In the genomic region with DNA sequence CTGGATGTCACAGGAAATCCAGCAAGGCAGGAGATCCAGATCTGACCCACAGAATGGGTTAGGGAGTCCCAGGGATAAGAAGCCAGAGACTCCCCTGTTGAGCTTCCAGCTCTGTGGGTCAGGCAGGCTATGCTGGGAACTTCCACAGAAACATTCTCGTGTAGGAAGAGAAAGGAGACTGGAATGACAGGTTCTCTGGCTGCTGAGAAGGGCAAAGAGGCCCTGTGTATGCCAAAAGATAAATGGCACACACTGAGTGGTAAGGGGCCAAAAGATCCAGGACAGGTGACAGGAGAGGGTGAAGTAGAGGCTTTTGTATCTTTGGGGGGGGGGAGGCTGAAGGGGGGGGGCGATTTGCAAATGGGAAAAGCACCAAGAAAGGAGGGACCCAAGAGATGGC, we compare ENCODE assay signal across 12 mouse cellular contexts. TPM values are rescaled to one million over a fixed set of nuclear protein-coding genes. Genes with fewer than 3 reads are reported as not detected.
DNase-seq lines count a peak whose midpoint lies in the region; ATAC-seq and TF ChIP-seq lines count a peak whose summit lies in the region.
"Had no signal": no experiment of that assay in that cellular context is flagged by ENCODE, and none has a peak within 500 bp of the region (broad histone marks: within the 10 kb centered on the region; RNA-seq: fewer than 3 reads in every experiment).

No protein-coding gene starts in this region.

- ATAC-seq in heart, embryonic 14.5 days (ENCODE audit: insufficient number of reproducible peaks, insufficient read depth, low FRiP score, low read depth) = peak; percentile 7; the same call in 1 of the 2 replicates
- ATAC-seq in lung, postnatal 0 days = no peak
- ATAC-seq in heart, postnatal 0 days (ENCODE audit: insufficient read depth, low read depth) = peak; percentile 42
- no peak for ATAC-seq in liver, embryonic 16.5 days (ENCODE audit: low read depth)

- peaks cover 29 to 42% of the 10 kb centered on the region in 2 experiments for H3K4me1 ChIP-seq in heart, embryonic 14.5 days (ENCODE audit: control insufficient read depth in 2 of 2, insufficient read depth in 2 of 2, low read length in 2 of 2)
- peaks cover 24% of the 10 kb centered on the region; the same call in 1 of the 2 replicates for H3K4me1 ChIP-seq in lung, postnatal 0 days (ENCODE audit: insufficient read depth, low read depth, low read length)
- H3K4me1 ChIP-seq in heart, postnatal 0 days (ENCODE audit: control insufficient read depth, insufficient read depth) = peaks cover 29% of the 10 kb centered on the region
- peaks cover 36% of the 10 kb centered on the region for H3K4me1 ChIP-seq in liver, embryonic 16.5 days (ENCODE audit: control insufficient read depth, low read depth, low read length)

- no peak for TF ChIP-seq EP300 in lung, postnatal 0 days (IDR thresholded peaks at IDR 0.05)
- TF ChIP-seq EP300 in heart, postnatal 0 days (IDR thresholded peaks at IDR 0.05; ENCODE audit: low read depth) = no peak

- peak overlapping the region; percentile 26 to 42; a peak in 2 of 4 replicates for H3K4me3 ChIP-seq in heart, embryonic 14.5 days (ENCODE audit: control insufficient read depth in 1 of 2, insufficient read depth in 1 of 2, low read depth in 1 of 2, low read length in 2 of 2)
- H3K4me3 ChIP-seq in lung, postnatal 0 days (ENCODE audit: low read depth, low read length) = no peak overlapping the region
- peak overlapping the region; percentile 25; the same call in 1 of the 2 replicates for H3K4me3 ChIP-seq in heart, postnatal 0 days (ENCODE audit: low read depth, low read length)
- no peak overlapping the region; the same call in 1 of the 2 replicates for H3K4me3 ChIP-seq in liver, embryonic 16.5 days (ENCODE audit: low read depth, low read length)

- no peak for DNase-seq in heart, postnatal 14 days
- DNase-seq in lung, postnatal 0 days (ENCODE audit: low spot score) = no peak
- no peak for DNase-seq in lung, adult 18-20 months
- DNase-seq in heart, postnatal 0 days (ENCODE audit: low spot score) = peak; percentile 73
- no peak for DNase-seq in cerebellum, adult 11 months
- DNase-seq in right cerebral cortex, postnatal 10 days (ENCODE audit: low spot score in 2 of 2) = no peak
- DNase-seq: cerebellum, postnatal 10 days; gastrocnemius, postnatal 10 days; kidney, adult 11 months had no signal

- no peaks in the 10 kb centered on the region for H3K36me3 ChIP-seq in heart, embryonic 14.5 days (ENCODE audit: control insufficient read depth, insufficient read depth, low read length)
- no peaks in the 10 kb centered on the region for H3K36me3 ChIP-seq in lung, postnatal 0 days (ENCODE audit: insufficient read depth, low read length)
- no peaks in the 10 kb centered on the region for H3K36me3 ChIP-seq in heart, postnatal 0 days (replicated peaks; ENCODE audit: control insufficient read depth, insufficient read depth, low read length)
- H3K36me3 ChIP-seq in liver, embryonic 16.5 days (ENCODE audit: control insufficient read depth, insufficient read depth) = no peaks in the 10 kb centered on the region

- WGBS in heart, embryonic 14.5 days = 0% methylated on average over 2 of the region's 2 CpGs
- WGBS in lung, postnatal 0 days = 0% methylated on average over 1 of the region's 2 CpGs
- WGBS in heart, postnatal 0 days = 5% methylated on average over 1 of the region's 2 CpGs
- WGBS in liver, embryonic 16.5 days (ENCODE audit: insufficient replicate concordance) = 0% methylated on average over 2 of the region's 2 CpGs

- peak overlapping the region; percentile 36; the same call in 1 of the 2 replicates for H3K9ac ChIP-seq in heart, embryonic 14.5 days (ENCODE audit: low read length)
- no peak overlapping the region for H3K9ac ChIP-seq in lung, postnatal 0 days (replicated peaks; ENCODE audit: low read depth)
- no peak overlapping the region for H3K9ac ChIP-seq in heart, postnatal 0 days (replicated peaks; ENCODE audit: low read depth, low read length)
- H3K9ac ChIP-seq in liver, embryonic 16.5 days (ENCODE audit: low read depth, low read length) = no peak overlapping the region

- intact Hi-C loops in heart, postnatal 14 days (cut with DNase I) = no loop called here

- no peaks in the 10 kb centered on the region for H3K27me3 ChIP-seq in heart, embryonic 14.5 days (ENCODE audit: control insufficient read depth, insufficient read depth, low read length)
- H3K27me3 ChIP-seq in lung, postnatal 0 days (replicated peaks; ENCODE audit: insufficient read depth, low read length) = no peaks in the 10 kb centered on the region
- H3K27me3 ChIP-seq in heart, postnatal 0 days (ENCODE audit: control insufficient read depth, insufficient read depth, low read length) = no peaks in the 10 kb centered on the region
- H3K27me3 ChIP-seq in liver, embryonic 16.5 days (ENCODE audit: control insufficient read depth, insufficient read depth, low read depth, low read length) = peaks cover 13% of the 10 kb centered on the region
- H3K27me3 ChIP-seq: CH12.LX had no signal

- TF ChIP-seq CTCF in lung, postnatal 0 days (IDR thresholded peaks at IDR 0.05) = no peak
- TF ChIP-seq CTCF in heart, postnatal 0 days (IDR thresholded peaks at IDR 0.05; ENCODE audit: low read depth) = no peak

- 0 out of 2 replicates have a peak, but pooled peaks cover 2% of the 10 kb centered on the region for H3K9me3 ChIP-seq in heart, embryonic 14.5 days (ENCODE audit: control insufficient read depth, low read length)
- no peaks in the 10 kb centered on the region for H3K9me3 ChIP-seq in lung, postnatal 0 days (ENCODE audit: low read length)
- H3K9me3 ChIP-seq in heart, postnatal 0 days (replicated peaks; ENCODE audit: control insufficient read depth, low read length) = no peaks in the 10 kb centered on the region
- H3K9me3 ChIP-seq in liver, embryonic 16.5 days (replicated peaks; ENCODE audit: control insufficient read depth, low read length) = peaks cover 2% of the 10 kb centered on the region; the same call in 1 of the 2 replicates

- peak overlapping the region; percentile 65 for H3K4me2 ChIP-seq in heart, embryonic 14.5 days (ENCODE audit: low read length)
- peak overlapping the region; percentile 41 for H3K4me2 ChIP-seq in lung, postnatal 0 days (replicated peaks; ENCODE audit: low read depth, low read length)
- H3K4me2 ChIP-seq in heart, postnatal 0 days (ENCODE audit: low read depth, low read length) = peak overlapping the region; percentile 55
- H3K4me2 ChIP-seq in liver, embryonic 16.5 days (ENCODE audit: low read depth, low read length) = peak overlapping the region; percentile 52

- peak overlapping the region; percentile 79 to 89 for H3K27ac ChIP-seq in heart, embryonic 14.5 days (replicated peaks in 1 of 2; ENCODE audit: control insufficient read depth in 1 of 2, insufficient read depth in 1 of 2, low read depth in 2 of 2, low read length in 2 of 2)
- H3K27ac ChIP-seq in lung, postnatal 0 days (ENCODE audit: low read length) = peak overlapping the region; percentile 79
- H3K27ac ChIP-seq in heart, postnatal 0 days (ENCODE audit: low read depth) = peak overlapping the region; percentile 84
- H3K27ac ChIP-seq in liver, embryonic 16.5 days (ENCODE audit: low read length) = no peak overlapping the region

RNA-seq across cellular contexts. Expression of a gene that starts 20.0 kb away (rescaled TPM):
- polyA plus RNA-seq in heart, embryonic 14.5 days (2014; fragmentation: Nextera tagmentation; extraction: Ambion mirVana) = 70.5 and 78.1 TPM in 2 replicates
- 10 to 100 TPM; 29.7 to 35.3 TPM for total RNA-seq in heart, postnatal 14 days (2021)
- 25.4 and 27.5 TPM in 2 replicates for polyA plus RNA-seq in lung, postnatal 0 days (2015; fragmentation: Nextera tagmentation; extraction: Ambion mirVana)
- total RNA-seq in heart, postnatal 0 days (2014; rRNA removed; ENCODE audit: low replicate concordance) = 14.8 and 32.9 TPM in 2 replicates
- 70.5 and 73.4 TPM in 2 replicates for polyA plus RNA-seq in heart, postnatal 0 days (2015; fragmentation: Nextera tagmentation; extraction: Ambion mirVana)
- 10.4 TPM in 2 replicates for polyA plus RNA-seq in liver, embryonic 16.5 days (2015; fragmentation: Nextera tagmentation; extraction: Ambion mirVana)

Comparison
In these comparisons a context has a peak if more than half of its experiments do, and no peak if none do; other contexts are left out.
1. ATAC-seq: peak in heart, embryonic 14.5 days (single experiment) and heart, postnatal 0 days (single experiment); none in lung, postnatal 0 days (single experiment) and liver, embryonic 16.5 days (single experiment).
2. H3K4me3 ChIP-seq: peak in heart, embryonic 14.5 days (2 of 2) and heart, postnatal 0 days (single experiment); none in lung, postnatal 0 days (single experiment) and liver, embryonic 16.5 days (single experiment).
3. Peak in every context shown above with its lines, with median percentiles within 50 percentile points of each other: H3K4me2 ChIP-seq.